Mouse (Mus musculus): ENCODE measurements around the gene Nphp4.

Nphp4 gene

DNA sequence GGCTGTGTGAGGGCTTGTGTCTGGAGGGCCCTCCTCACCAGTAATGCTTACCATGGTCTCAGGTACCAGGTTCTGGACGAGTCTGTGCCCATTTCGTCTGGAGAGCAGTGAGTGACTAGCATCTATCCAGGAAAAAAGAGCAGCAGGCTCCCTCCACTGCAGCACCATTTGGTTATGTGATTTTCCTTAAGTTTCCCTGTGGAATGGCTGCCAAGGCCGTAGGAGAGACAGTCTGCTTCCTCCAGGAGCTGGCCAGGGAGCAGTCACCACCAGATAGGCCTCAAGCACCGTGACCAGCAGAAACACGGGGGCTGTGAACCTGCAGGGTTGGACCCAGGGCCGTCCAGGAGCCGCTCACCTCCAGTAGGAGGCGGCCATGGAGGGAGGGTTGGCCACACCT, 3.9 kb downstream of the Nphp4 start:
- no peak for DNase-seq

- no peak for DNase-seq
These were observed 11.5 kb downstream of the Nphp4 start for GRCm38 (mm10) chr4:152488046-152488445.

DNA sequence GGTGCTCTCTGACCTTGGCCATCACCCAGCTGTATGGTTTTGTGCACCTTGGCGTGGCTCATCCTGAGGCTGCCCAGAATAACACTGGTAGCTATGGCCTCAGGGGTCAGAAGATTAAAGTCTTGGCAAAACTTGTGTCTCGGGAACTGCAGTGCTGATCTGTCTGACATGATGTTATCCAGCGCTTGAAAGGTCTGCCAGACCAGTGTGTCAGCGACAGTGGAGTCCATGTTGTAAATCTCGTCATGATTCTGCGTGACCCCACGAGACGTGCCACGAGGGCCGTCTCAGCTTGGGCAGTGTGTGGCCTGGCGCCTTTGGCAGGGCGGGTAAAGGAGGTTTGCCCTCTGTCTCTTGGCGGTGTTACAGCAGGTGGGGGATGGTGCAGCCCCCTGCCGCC, 13.8 kb downstream of the Nphp4 start:
- DNase-seq = peak in 1 of 2 experiments; percentile 42

GRCm38 (mm10) chr4:152491250-152491899, 14.9 kb downstream of the Nphp4 start:
- DNase-seq = peak; percentile 92 to 96

DNA sequence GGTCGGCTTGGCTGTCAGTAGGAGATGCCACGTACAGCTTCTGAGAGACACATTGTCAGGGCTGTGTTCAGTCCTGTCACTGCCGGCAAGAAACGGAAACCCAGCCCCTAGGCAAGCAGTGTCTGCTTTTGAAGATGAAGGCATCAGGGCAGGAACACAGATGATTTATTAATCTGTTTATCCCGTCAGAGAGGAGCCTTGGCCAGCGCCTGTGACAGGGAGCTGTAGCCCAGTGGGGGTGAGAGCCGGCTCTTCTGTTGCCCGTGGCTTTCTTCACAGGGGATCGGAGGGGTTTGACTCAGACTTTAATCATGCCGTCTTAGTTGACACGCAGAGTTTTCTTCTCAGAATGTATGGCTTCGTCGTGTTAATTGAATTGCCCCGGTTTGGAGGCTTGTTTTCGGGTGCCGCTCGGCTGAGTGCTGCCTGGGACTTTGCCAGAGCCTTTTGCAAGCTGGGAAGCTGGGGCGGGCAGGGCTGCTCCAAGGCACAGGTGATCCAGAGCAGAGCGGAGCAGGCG, 17.9 kb downstream of the Nphp4 start:
- DNase-seq = peak; percentile 56

DNA sequence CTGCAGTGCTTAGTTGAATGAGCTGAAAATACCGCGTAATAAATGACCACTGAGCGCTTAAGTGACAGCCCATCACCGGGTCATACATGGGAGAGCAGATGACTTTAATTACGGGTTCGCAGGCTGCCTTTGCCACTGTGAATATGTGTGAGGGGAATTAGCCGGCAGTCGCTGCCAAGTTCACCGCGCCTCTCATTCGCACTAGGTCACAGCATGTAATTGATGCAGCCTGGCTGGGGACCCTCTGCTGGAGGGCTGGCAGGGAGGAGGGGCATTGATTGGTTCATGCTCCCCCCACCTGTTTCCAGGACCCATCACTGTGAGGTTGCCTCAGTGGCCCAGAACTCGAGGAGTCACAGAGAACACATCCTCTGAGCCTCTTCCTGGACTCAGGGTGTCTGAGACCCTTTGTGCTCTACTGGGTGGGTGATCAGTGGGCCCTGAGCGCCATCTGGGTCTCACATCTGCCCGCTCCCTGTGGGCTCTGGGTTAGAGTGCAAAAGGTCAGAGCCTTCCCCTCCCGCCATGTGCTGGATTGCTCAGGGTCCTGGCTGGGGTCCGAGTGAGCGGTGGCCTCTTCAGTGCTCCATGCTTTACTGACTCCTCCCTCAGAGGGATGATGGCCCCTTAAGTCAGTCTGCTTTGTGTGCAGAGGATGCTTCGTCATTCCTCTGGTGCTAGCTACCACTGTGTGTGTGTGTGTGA, 35.9 kb downstream of the Nphp4 start:
- DNase-seq = no peak

- DNase-seq = no peak
These were observed 38.4 kb downstream of the Nphp4 start for GRCm38 (mm10) chr4:152514884-152515283.

GRCm38 (mm10) chr4:152519106-152519505, 42.6 kb downstream of the Nphp4 start:
- DNase-seq = no peak

DNA sequence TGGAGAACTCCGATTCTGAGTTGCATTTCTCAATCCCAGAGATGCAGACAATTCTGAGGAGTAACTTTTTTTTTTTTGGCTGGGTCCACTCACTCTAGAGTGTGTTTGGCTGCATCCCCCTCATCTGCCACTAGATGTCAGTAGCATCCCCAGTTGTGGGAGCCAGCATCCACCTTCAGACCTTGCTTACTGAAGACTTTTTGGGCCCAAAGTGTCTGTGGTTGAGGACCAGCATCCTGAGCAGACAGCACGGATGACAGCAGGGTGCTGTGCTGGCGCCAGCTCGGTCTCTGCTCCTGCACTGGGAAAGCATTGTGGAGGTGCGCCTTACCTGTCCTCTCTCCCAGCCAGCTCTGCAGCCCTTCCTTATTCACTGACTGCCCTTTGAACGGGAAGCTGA, 43.6 kb downstream of the Nphp4 start:
- DNase-seq = peak; percentile 92

- peak; percentile 70 to 75 for DNase-seq
These were observed 56.4 kb downstream of the Nphp4 start for GRCm38 (mm10) chr4:152532872-152533271.

- no peak for DNase-seq
These were observed 63.2 kb downstream of the Nphp4 start for GRCm38 (mm10) chr4:152539756-152540155.

DNA sequence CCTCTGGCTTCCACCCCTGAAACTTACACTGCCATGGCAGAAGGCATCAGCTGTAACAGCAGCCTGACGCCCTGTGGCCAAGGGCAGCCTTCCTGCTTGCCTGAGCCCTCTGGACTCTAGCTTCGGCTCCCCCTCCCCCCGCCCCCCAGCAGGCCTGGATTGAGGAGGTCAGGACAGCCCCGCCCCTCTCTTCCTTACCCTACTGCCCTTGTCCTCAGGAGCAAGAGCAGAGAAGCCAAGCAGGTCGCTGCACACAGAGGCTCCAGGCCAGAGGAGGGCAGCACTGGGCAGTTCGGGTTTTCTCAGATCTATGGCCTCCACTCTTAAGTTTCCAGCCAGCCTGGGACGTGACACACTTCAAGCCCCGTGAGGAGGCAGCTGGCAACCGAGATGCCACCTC, 64.7 kb downstream of the Nphp4 start:
- DNase-seq = peak in 1 of 2 experiments; percentile 49

DNA sequence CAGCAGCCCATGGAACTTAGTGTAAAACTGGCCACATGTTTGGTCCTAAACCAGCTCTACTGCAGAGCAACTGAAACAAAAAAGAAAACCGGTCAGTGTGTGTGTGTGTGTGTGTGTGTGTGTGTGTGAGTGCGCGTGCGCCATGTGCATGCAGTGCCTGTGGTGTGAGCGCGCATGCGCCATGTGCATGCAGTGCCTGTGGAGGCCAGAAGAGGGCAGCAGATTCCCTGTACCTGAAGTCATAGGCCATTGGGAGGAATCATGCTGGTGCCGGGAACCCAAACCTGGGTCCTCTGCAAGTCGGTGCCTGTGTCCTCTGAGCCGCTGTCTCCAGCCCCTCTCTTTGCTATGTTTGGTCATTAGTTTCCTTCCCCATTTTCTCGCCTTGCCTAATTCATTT, 65.9 kb downstream of the Nphp4 start:
- no peak for DNase-seq

- peak; percentile 46 to 55 for DNase-seq
These were observed 70.0 kb downstream of the Nphp4 start for GRCm38 (mm10) chr4:152546481-152546880.

GRCm38 (mm10) chr4:152547886-152548663, 71.6 kb downstream of the Nphp4 start:
- DNase-seq = no peak

GRCm38 (mm10) chr4:152549507-152550202, 73.1 kb downstream of the Nphp4 start:
- DNase-seq = peak; percentile 45 to 57

- DNase-seq = no peak
These were observed 73.7 kb downstream of the Nphp4 start for GRCm38 (mm10) chr4:152550203-152550549.

GRCm38 (mm10) chr4:152553582-152554285, 77.2 kb downstream of the Nphp4 start:
- DNase-seq = peak; percentile 62 to 64

DNA sequence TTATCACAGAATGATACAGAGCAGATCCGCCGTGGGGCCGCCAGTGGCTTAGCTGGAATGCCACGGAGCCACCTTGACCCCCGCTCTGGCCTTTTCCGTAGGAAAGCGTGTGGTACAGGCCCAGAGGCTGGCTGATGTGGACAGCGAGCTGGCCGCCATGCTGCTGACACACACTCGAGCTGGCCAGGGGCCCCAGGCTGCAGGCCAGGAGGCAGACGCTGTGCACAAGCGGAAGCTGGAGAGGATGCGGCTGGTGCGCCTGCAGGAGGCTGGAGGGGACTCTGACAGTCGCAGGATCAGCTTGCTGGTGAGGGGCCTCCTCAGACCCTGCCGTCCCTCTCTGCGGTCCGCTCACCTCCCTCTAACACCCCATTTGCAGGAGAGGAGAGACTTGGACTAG, 77.9 kb downstream of the Nphp4 start:
- peak; percentile 64 to 73 for DNase-seq

- peak in 1 of 2 experiments; percentile 7 for DNase-seq
These were observed 79.3 kb downstream of the Nphp4 start for GRCm38 (mm10) chr4:152555806-152556205.

- DNase-seq = peak; percentile 75 to 80
These were observed 81.7 kb downstream of the Nphp4 start for GRCm38 (mm10) chr4:152558246-152558645.

GRCm38 (mm10) chr4:152568006-152568405, 91.5 kb downstream of the Nphp4 start:
- peak in 1 of 2 experiments; percentile 42 for DNase-seq

Measured in cerebellum, postnatal 10 days (tissue).